Comparison of ENCODE assay signal across 11 mouse cellular contexts in the genomic region with DNA sequence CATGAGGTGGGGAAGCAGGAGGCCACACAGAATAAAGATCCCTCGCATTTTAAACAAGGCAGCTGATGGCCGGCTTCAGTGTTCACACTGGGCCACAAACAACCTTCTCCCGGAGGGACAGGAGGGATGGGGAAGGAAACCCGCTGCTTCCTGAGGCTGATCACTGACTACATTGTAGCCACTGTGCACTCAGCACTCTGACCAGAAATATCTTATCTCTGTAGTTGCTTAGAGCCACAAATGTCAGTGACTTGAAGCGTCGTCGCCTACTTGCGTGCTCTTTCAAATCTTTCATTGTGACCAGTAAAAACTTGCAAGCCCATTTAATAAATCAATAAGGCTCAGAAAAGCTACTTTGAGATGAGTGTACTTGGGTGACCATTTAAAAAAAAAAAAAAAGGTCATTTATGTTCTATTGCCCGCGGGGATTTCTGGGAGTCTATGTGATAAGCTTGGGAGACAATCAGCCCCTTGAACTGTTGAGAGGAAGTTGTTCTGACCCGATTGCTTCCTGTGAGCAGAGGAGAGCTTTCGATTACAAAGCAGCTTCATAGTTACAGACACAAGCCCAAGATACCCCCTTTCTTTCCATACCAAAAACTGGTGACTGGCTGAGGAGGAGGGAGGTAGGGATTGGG. TPM values are rescaled to one million over a fixed set of nuclear protein-coding genes. Genes with fewer than 3 reads are reported as not detected.
DNase-seq lines count a peak whose midpoint lies in the region; ATAC-seq and TF ChIP-seq lines count a peak whose summit lies in the region.
"Had no signal": no experiment of that assay in that cellular context is flagged by ENCODE, and none has a peak within 500 bp of the region (broad histone marks: within the 10 kb centered on the region; RNA-seq: fewer than 3 reads in every experiment).

No protein-coding gene starts in this region.

- no peak overlapping the region for H3K9ac ChIP-seq in hindbrain, embryonic 13.5 days
- no peak overlapping the region for H3K9ac ChIP-seq in hindbrain, embryonic 16.5 days (ENCODE audit: low read depth, low read length)
- H3K9ac ChIP-seq in midbrain, embryonic 16.5 days (ENCODE audit: low read depth, low read length) = no peak overlapping the region
- H3K9ac ChIP-seq: neural tube, embryonic 13.5 days had no signal

- peak overlapping the region; percentile 24; the same call in 1 of the 2 replicates for H3K27ac ChIP-seq in hindbrain, embryonic 13.5 days
- H3K27ac ChIP-seq in hindbrain, embryonic 16.5 days (ENCODE audit: low read depth, low read length) = no peak overlapping the region
- H3K27ac ChIP-seq in midbrain, embryonic 10.5 days (replicated peaks) = peak overlapping the region; percentile 10
- H3K27ac ChIP-seq in midbrain, embryonic 16.5 days (ENCODE audit: low read length) = no peak overlapping the region
- H3K27ac ChIP-seq: forebrain, embryonic 10.5 days; neural tube, embryonic 13.5 days had no signal

- no peak for TF ChIP-seq POLR2A in myocyte (IDR thresholded peaks at IDR 0.05; ENCODE audit: insufficient read length, low read depth)

- no peaks in the 10 kb centered on the region for H3K9me3 ChIP-seq in hindbrain, embryonic 13.5 days
- no peaks in the 10 kb centered on the region for H3K9me3 ChIP-seq in hindbrain, embryonic 16.5 days (ENCODE audit: control insufficient read depth, low read length)
- H3K9me3 ChIP-seq in midbrain, embryonic 10.5 days (replicated peaks) = no peaks in the 10 kb centered on the region
- H3K9me3 ChIP-seq in midbrain, embryonic 16.5 days (replicated peaks; ENCODE audit: control insufficient read depth, low read length, poor library complexity, severe bottlenecking) = no peaks in the 10 kb centered on the region
- H3K9me3 ChIP-seq: forebrain, embryonic 10.5 days; neural tube, embryonic 13.5 days had no signal

- H3K4me2 ChIP-seq in hindbrain, embryonic 13.5 days = no peak overlapping the region
- H3K4me2 ChIP-seq in hindbrain, embryonic 16.5 days (ENCODE audit: low read length) = no peak overlapping the region
- H3K4me2 ChIP-seq in midbrain, embryonic 16.5 days (ENCODE audit: low read length) = no peak overlapping the region
- H3K4me2 ChIP-seq in myocyte (ENCODE audit: low read depth) = peak overlapping the region; percentile 93
- H3K4me2 ChIP-seq: neural tube, embryonic 13.5 days had no signal

- ATAC-seq in hindbrain, embryonic 13.5 days (ENCODE audit: low FRiP score) = no peak
- ATAC-seq in hindbrain, embryonic 16.5 days = no peak
- no peak for ATAC-seq in midbrain, embryonic 16.5 days
- ATAC-seq in activated CD4-positive, CD25-positive, alpha-beta regulatory T cell, adult 4 months = peak; percentile 68

- no peaks in the 10 kb centered on the region for H3K27me3 ChIP-seq in hindbrain, embryonic 13.5 days
- H3K27me3 ChIP-seq in hindbrain, embryonic 16.5 days (replicated peaks; ENCODE audit: control insufficient read depth, insufficient read depth, low read length) = no peaks in the 10 kb centered on the region
- no peaks in the 10 kb centered on the region for H3K27me3 ChIP-seq in midbrain, embryonic 10.5 days (ENCODE audit: low read depth, poor library complexity, severe bottlenecking)
- H3K27me3 ChIP-seq in midbrain, embryonic 16.5 days (ENCODE audit: control insufficient read depth, insufficient read depth, low read depth, low read length) = no peaks in the 10 kb centered on the region
- no peaks in the 10 kb centered on the region for H3K27me3 ChIP-seq in myocyte (ENCODE audit: control insufficient read depth, insufficient read depth, insufficient read length)
- H3K27me3 ChIP-seq: neural tube, embryonic 13.5 days had no signal

- WGBS in hindbrain, embryonic 13.5 days = 60% methylated on average over 12 of the region's 12 CpGs
- 64% methylated on average over 12 of the region's 12 CpGs for WGBS in hindbrain, embryonic 16.5 days
- WGBS in midbrain, embryonic 10.5 days = 59% methylated on average over 12 of the region's 12 CpGs
- 54% methylated on average over 12 of the region's 12 CpGs for WGBS in midbrain, embryonic 16.5 days

- H3K36me3 ChIP-seq in hindbrain, embryonic 13.5 days = no peaks in the 10 kb centered on the region
- no peaks in the 10 kb centered on the region for H3K36me3 ChIP-seq in hindbrain, embryonic 16.5 days (ENCODE audit: control insufficient read depth, insufficient read depth, low read length)
- no peaks in the 10 kb centered on the region for H3K36me3 ChIP-seq in midbrain, embryonic 10.5 days
- no peaks in the 10 kb centered on the region for H3K36me3 ChIP-seq in midbrain, embryonic 16.5 days (ENCODE audit: control insufficient read depth, insufficient read depth, low read length)
- H3K36me3 ChIP-seq in myocyte (ENCODE audit: control insufficient read depth, insufficient read depth) = no peaks in the 10 kb centered on the region
- H3K36me3 ChIP-seq: forebrain, embryonic 10.5 days; neural tube, embryonic 13.5 days had no signal

- H3K79me2 ChIP-seq in myocyte (ENCODE audit: control insufficient read depth, insufficient read depth) = no peaks in the 10 kb centered on the region

- H3K4me3 ChIP-seq in hindbrain, embryonic 13.5 days = no peak overlapping the region
- H3K4me3 ChIP-seq in hindbrain, embryonic 16.5 days (ENCODE audit: low read length) = no peak overlapping the region
- no peak overlapping the region for H3K4me3 ChIP-seq in midbrain, embryonic 10.5 days
- H3K4me3 ChIP-seq in midbrain, embryonic 16.5 days (ENCODE audit: low read depth, low read length) = no peak overlapping the region
- H3K4me3 ChIP-seq in myocyte = peak overlapping the region; percentile 13
- H3K4me3 ChIP-seq: forebrain, embryonic 10.5 days; neural tube, embryonic 13.5 days had no signal

- H3K4me1 ChIP-seq in hindbrain, embryonic 13.5 days (replicated peaks) = peaks cover 8% of the 10 kb centered on the region
- no peaks in the 10 kb centered on the region; the same call in 1 of the 2 replicates for H3K4me1 ChIP-seq in hindbrain, embryonic 16.5 days (ENCODE audit: control insufficient read depth, insufficient read depth, low read depth, low read length)
- H3K4me1 ChIP-seq in midbrain, embryonic 10.5 days = peaks cover 24% of the 10 kb centered on the region
- no peaks in the 10 kb centered on the region; the same call in 1 of the 2 replicates for H3K4me1 ChIP-seq in midbrain, embryonic 16.5 days (ENCODE audit: control insufficient read depth, insufficient read depth, low read length)

- H3ac ChIP-seq in myocyte (ENCODE audit: control insufficient read depth, insufficient read length) = no peak overlapping the region

- no peak for DNase-seq in midbrain, embryonic 10.5 days (ENCODE audit: low spot score)
- no peak for DNase-seq in right cerebral cortex, postnatal 4 days
- DNase-seq: cerebellum, postnatal 25 days; thymus, adult 18-20 months had no signal

TF ChIP-seq in myocyte, 11 proteins besides CTCF, POLR2A, EP300 and RAD21:
- TF ChIP-seq SRF (IDR thresholded peaks at IDR 0.05; ENCODE audit: control insufficient read depth, insufficient read length, low read depth) (no peak), MYOD1 (IDR thresholded peaks at IDR 0.05; ENCODE audit: control insufficient read depth in 1 of 3, insufficient read length in 2 of 3, low read depth in 2 of 3) (no peak), POLR2AphosphoS2 (IDR thresholded peaks at IDR 0.05; ENCODE audit: insufficient read length, low read depth) (no peak), USF1 (IDR thresholded peaks at IDR 0.05; ENCODE audit: low read depth) (no peak), TCF12 (IDR thresholded peaks at IDR 0.05; ENCODE audit: insufficient read depth, poor library complexity, severe bottlenecking) (no peak), REST (IDR thresholded peaks at IDR 0.05; ENCODE audit: insufficient read depth, insufficient read length) (no peak), MYOG (IDR thresholded peaks at IDR 0.05; ENCODE audit: control insufficient read depth in 1 of 3, insufficient read depth in 1 of 3, insufficient read length in 2 of 3, low read depth in 2 of 3) (no peak), E2F4 (IDR thresholded peaks at IDR 0.05; ENCODE audit: insufficient read depth) (no peak), CEBPB (IDR thresholded peaks at IDR 0.05; ENCODE audit: insufficient read depth, poor library complexity, severe bottlenecking) (no peak), TCF3 (IDR thresholded peaks at IDR 0.05; ENCODE audit: insufficient read length, low read depth) (no peak), MAX (IDR thresholded peaks at IDR 0.05; ENCODE audit: low read depth) (no peak)

RNA-seq across cellular contexts. Expression of gene Ptpn13, which starts 47.4 kb away (rescaled TPM):
- polyA plus RNA-seq in hindbrain, embryonic 13.5 days (2015; fragmentation: Nextera tagmentation; extraction: Ambion mirVana) = 6.4 and 7.5 TPM in 2 replicates
- 3.3 and 4.2 TPM in 2 replicates for polyA plus RNA-seq in hindbrain, embryonic 16.5 days (2015; fragmentation: Nextera tagmentation; extraction: Ambion mirVana)
- polyA plus RNA-seq in midbrain, embryonic 10.5 days (2016; fragmentation: Nextera tagmentation; extraction: Ambion mirVana) = 17.5 and 18.9 TPM in 2 replicates
- 3.6 and 3.9 TPM in 2 replicates for polyA plus RNA-seq in midbrain, embryonic 16.5 days (2015; fragmentation: Nextera tagmentation; extraction: Ambion mirVana)
- polyA plus RNA-seq in activated CD4-positive, CD25-positive, alpha-beta regulatory T cell, adult 4 months (2017; shearing (Covaris generic)) = 10 to 100 TPM; 19.6 to 20.3 TPM
- 5.3 TPM for polyA plus RNA-seq in myocyte (2012; fragmentation: generic; extraction: Trizol)

Comparison
In these comparisons a context has a peak if more than half of its experiments do, and no peak if none do; other contexts are left out.
1. H3K27ac ChIP-seq: peak in hindbrain, embryonic 13.5 days (single experiment) and midbrain, embryonic 10.5 days (single experiment); none in hindbrain, embryonic 16.5 days (single experiment) and midbrain, embryonic 16.5 days (single experiment).